Mouse (Mus musculus): Measurements from ENCODE around the gene Srrm4.

DNA sequence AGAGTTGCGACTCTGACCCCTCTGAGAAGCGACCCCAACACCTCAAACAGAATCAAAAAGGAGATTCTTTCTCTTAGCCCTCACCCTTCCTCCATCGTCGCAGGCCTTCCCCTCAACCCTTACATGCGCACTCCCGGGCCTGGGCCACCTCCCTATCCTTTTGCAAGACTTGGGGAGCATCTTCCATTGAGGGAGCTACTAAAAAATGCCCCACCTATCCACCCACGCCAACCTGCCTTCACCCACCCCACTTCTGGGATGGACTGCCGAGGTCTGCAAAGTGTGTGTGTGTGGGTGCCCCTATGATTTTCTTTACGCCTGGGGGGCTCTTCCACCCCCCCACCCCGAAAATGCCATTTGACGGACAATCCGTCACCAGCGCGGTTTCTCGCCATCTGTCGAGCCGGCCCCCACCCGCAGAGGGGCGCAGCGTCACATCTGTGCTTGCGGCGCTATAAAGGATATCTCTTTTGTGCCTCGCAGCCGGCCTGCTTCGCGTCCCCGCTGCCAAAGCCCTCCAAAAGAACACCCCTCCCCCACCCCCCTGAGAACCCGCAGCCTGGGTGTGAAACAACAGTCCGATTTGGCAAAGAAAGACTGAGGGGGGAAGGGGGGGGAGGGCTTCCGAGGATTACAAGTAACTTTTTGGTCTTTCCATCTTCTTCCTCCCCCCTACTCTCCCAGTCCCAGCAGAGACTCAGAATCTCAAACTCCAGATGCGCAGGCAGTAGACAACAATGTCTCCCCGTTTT is 608 bp upstream of the Srrm4 start:
- no peak for TF ChIP-seq CTCF (conservative IDR thresholded peaks at IDR 0.05; ENCODE audit: low read length)
- no peak for TF ChIP-seq NANOG (IDR thresholded peaks at IDR 0.05; ENCODE audit: borderline replicate concordance, low read length)

Data from E14TG2a.4 (cell line).